Mouse (Mus musculus) embryonic facial prominence, embryonic 15.5 days (tissue): ENCODE measurements at regions not wholly inside any gene's neighbourhood (a gene's known extent, or its start where the extent isn't known, plus 50 kb on each side); places are given as distances from the start of the nearest gene placed in this dataset.

Experiments used
- ATAC-seq: fragments of 200-750 bp; cut with Nextera tagmentation; 2 replicates; pipeline ENCODE4 v1.8.0; 2017; ENCODE audit warnings: low read depth, moderate TSS enrichment; ENCODE audit not compliant: insufficient number of reproducible peaks, low FRiP score, low TSS enrichment
- H3K27ac ChIP-seq: fragments of 300-500 bp; sonication (generic); replicated peaks from 2 replicates; pipeline ENCODE4 v1.5.1; 2015; ENCODE audit warnings: mild to moderate bottlenecking, inconsistent platforms
- H3K27me3 ChIP-seq: fragments of 300-500 bp; sonication (generic); 2 replicates; pipeline ENCODE4 v1.6.1; 2015; ENCODE audit warnings: inconsistent platforms
- H3K36me3 ChIP-seq: fragments of 300-500 bp; sonication (generic); 2 replicates; pipeline ENCODE4 v1.6.1; 2015; ENCODE audit warnings: mild to moderate bottlenecking, inconsistent platforms
- H3K4me1 ChIP-seq: fragments of 300-500 bp; sonication (generic); 2 replicates; pipeline ENCODE4 v1.6.1; 2015; ENCODE audit warnings: inconsistent platforms
- H3K4me2 ChIP-seq: fragments of 300-500 bp; sonication (generic); replicated peaks from 2 replicates; pipeline ENCODE4 v1.6.1; 2015; ENCODE audit warnings: mild to moderate bottlenecking, inconsistent platforms
- H3K4me3 ChIP-seq: fragments of 300-500 bp; sonication (generic); replicated peaks from 2 replicates; pipeline ENCODE4 v1.5.1; 2015; ENCODE audit warnings: mild to moderate bottlenecking, inconsistent platforms
- H3K9ac ChIP-seq: fragments of 300-500 bp; sonication (generic); 2 replicates; pipeline ENCODE4 v1.6.1; 2015; ENCODE audit warnings: inconsistent platforms
- H3K9me3 ChIP-seq: fragments of 300-500 bp; sonication (generic); replicated peaks from 2 replicates; pipeline ENCODE4 v1.6.1; 2016; ENCODE audit warnings: inconsistent platforms
- WGBS: fragments of 180-500 bp; shearing (Covaris S2); methylation state at CpG from one replicate; pipeline ENCODE4 v1.1.7; 2015; 5-methylcytosine and 5-hydroxymethylcytosine counted together

DNA sequence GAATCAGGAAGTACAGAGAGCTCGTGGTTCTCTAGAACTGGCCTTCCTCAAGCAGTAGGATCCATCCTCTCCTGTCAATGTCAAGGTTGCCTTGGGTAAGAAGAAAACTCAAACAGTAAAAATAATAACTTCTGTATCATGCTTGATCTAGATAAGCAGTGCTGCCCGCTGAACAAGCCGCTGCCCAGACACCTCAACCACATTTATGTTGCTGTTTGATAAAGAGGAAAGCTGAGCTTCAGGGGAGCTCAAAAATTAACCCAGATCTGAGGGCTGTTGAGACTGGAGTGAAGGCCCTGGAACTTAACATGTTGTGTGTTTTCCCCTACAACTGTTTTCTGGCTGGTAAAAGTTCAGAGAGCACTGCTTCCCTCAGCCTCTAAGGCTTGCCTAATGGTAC, 389.1 kb downstream of the Insc start:
- Histone ChIP-seq H3K4me3 (no peak overlapping the region), H3K9me3 (no peaks in the 10 kb centered on the region), H3K27ac (no peak overlapping the region), H3K4me1 (peaks cover 4% of the 10 kb centered on the region; the same call in 1 of the 2 replicates), H3K4me2 (no peak overlapping the region), H3K36me3 (no peaks in the 10 kb centered on the region), H3K9ac (no peak overlapping the region), H3K27me3 (no peaks in the 10 kb centered on the region)
- ATAC-seq = no peak
- WGBS = 76% methylated on average over 3 of the region's 3 CpGs

DNA sequence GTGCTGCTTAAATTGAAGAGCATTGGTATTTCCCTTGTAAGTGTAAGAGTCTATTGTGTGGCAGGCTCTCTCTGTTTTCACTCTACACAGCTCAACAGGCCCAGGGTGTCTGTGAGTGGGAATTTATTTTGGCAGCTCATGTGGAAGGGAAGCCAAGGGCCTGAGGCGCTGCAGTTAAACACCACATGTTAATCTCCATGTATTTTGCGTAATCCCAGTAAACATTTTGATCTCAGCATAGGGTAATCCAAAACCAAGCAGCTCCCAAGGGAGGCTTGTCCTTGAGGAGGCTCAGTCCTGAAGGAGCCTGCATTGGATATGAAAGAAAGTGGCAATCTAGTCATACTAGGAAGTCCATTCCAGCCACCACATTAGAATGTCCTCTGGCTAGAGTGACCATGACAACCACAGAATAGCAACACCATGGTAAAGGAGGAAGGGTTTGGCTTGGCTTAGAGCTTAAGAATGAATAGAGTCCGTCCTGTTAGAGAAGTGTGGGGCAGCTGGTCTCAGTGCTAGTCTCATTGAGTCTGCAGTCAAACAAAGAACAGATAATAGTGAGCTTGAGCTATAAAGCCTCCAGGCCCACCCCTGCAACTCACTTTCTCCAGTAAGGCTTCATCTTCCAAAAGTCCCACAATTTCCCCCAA, 391.6 kb downstream of the Insc start:
- WGBS = 71% methylated on average over 3 of the region's 3 CpGs
- Histone ChIP-seq H3K36me3 (no peaks in the 10 kb centered on the region), H3K9me3 (no peaks in the 10 kb centered on the region), H3K9ac (no peak overlapping the region), H3K4me3 (no peak overlapping the region), H3K4me2 (no peak overlapping the region), H3K27me3 (no peaks in the 10 kb centered on the region), H3K27ac (no peak overlapping the region), H3K4me1 (peaks cover 4% of the 10 kb centered on the region; the same call in 1 of the 2 replicates)
- no peak for ATAC-seq

DNA sequence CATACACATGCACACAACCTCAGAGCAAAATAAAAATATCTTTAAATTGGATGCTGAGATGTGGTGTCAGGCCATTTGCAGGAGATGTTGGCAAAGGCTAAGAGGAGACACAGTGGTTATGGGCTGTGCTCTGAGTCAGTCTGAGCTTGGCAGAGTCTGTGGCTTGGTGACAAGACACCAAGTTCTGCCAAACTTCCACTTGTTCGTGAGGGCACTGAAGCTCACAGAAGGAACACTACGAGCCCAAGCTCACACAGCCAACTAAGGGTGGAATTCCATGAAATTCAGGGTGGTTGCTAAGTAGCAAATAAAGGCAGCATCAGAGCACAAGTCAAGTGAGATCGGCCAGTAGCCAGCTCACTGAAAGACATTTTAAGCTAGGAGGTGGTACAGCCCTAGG, 396.8 kb downstream of the Insc start:
- Histone ChIP-seq H3K27ac (no peak overlapping the region), H3K27me3 (no peaks in the 10 kb centered on the region), H3K4me1 (no peaks in the 10 kb centered on the region), H3K4me3 (no peak overlapping the region), H3K4me2 (no peak overlapping the region), H3K9ac (no peak overlapping the region), H3K9me3 (no peaks in the 10 kb centered on the region), H3K36me3 (no peaks in the 10 kb centered on the region)
- ATAC-seq = no peak
- WGBS = 79% methylated on average over 3 of the region's 3 CpGs

DNA sequence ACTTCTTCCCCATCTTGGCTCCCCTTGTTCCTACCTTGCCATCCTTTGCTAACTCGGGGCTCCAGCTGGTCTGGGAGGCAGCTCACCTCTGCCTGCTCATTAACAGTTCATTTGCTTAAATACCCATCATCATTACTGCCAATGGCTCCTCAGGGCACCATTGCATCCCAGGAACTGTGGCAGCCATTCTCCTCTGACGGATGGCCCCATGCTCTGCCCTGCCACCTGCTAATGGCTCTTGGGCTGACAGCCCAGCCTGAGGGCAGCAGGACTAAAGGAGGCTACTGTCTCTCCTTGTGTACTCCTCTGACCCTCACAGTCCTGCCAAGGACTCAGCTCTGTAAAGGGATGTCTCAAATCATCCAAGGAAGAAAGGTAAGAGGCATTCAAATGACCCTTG, 398.7 kb downstream of the Insc start:
- Histone ChIP-seq H3K4me3 (no peak overlapping the region), H3K4me1 (no peaks in the 10 kb centered on the region), H3K4me2 (no peak overlapping the region), H3K27ac (no peak overlapping the region), H3K27me3 (no peaks in the 10 kb centered on the region), H3K9ac (no peak overlapping the region), H3K36me3 (no peaks in the 10 kb centered on the region), H3K9me3 (no peaks in the 10 kb centered on the region)
- no peak for ATAC-seq
- WGBS = 71% methylated on average over 2 of the region's 2 CpGs

DNA sequence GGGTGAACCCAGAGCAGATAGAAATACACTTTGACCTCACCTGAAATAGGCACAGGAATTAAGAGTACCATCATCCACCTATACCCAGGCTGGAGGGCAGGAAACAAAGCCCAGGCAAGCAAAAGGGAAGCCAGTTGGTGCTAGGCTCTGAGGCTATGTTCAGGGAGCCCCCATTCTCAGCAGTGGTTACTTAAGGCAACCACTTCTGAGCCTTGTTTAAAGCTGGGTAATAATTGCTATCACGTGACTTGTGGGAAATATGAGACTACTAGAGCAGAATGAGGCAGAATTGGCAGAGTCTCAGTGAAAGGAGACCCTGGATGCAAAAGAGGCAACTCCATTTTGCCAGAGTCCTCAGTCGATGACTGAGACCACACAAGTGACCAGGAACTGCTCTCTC, 401.5 kb downstream of the Insc start:
- WGBS = 12% methylated on average over 2 of the region's 2 CpGs
- Histone ChIP-seq H3K9ac (no peak overlapping the region), H3K9me3 (no peaks in the 10 kb centered on the region), H3K4me3 (no peak overlapping the region), H3K4me2 (no peak overlapping the region), H3K36me3 (no peaks in the 10 kb centered on the region), H3K4me1 (no peaks in the 10 kb centered on the region), H3K27ac (no peak overlapping the region), H3K27me3 (no peaks in the 10 kb centered on the region)
- ATAC-seq = no peak

DNA sequence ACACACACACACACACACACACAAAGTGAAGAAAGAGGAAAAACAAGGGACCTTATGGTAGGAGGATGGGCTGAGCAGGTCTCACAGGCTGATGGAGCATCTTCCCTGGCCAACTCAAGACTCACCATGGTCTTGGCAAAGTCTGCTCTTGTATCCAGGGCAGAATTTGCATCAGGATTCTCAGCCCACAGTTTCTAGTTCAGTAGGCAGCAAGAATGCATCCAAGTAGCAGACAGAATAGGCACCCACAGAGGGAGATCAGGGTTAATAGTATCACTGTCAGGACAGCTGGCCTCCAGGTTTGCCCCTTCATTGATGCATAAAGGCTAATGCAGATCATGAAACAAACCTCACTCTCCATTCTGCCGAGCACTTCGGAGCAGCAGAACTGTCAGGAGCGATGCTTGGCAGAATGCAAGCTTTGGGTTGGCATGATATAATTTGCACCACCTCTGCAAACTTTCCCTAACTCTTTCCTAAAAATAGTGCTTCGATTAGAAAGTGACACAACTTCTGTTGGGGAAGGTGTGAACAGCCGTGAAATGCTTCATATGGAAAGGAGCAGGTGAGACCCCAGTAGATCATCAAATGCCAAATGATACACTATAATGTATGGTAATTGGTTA, 404.0 kb downstream of the Insc start:
- no peak overlapping the region for H3K9ac ChIP-seq
- no peaks in the 10 kb centered on the region for H3K9me3 ChIP-seq
- H3K4me2 ChIP-seq = no peak overlapping the region
- no peaks in the 10 kb centered on the region for H3K4me1 ChIP-seq
- no peaks in the 10 kb centered on the region for H3K36me3 ChIP-seq
- no peak for ATAC-seq
- WGBS = 74% methylated on average over 5 of the region's 5 CpGs
- no peak overlapping the region for H3K27ac ChIP-seq
- H3K27me3 ChIP-seq = no peaks in the 10 kb centered on the region
- no peak overlapping the region for H3K4me3 ChIP-seq

DNA sequence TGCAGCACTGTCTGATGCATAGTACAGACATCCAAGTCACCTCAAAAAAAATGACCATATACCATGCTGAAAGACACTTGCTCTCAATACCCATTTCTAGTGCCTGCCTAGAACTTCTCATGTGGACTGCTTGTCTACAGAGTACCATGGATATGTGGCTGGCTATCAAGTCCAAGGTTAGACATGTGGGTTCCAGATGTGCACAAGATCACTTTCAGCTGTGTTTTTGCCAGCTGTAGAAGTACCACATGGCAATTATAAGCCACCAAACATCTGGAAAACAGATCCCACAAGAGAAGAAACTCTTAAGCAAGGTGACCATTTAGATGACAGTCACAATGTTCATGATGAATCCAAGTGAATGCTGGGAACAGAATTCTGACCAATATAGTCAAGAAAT, 409.8 kb downstream of the Insc start:
- Histone ChIP-seq H3K36me3 (no peaks in the 10 kb centered on the region), H3K27ac (no peak overlapping the region), H3K4me1 (no peaks in the 10 kb centered on the region), H3K27me3 (no peaks in the 10 kb centered on the region), H3K9me3 (no peaks in the 10 kb centered on the region), H3K4me2 (no peak overlapping the region), H3K4me3 (no peak overlapping the region), H3K9ac (no peak overlapping the region)
- ATAC-seq = no peak

DNA sequence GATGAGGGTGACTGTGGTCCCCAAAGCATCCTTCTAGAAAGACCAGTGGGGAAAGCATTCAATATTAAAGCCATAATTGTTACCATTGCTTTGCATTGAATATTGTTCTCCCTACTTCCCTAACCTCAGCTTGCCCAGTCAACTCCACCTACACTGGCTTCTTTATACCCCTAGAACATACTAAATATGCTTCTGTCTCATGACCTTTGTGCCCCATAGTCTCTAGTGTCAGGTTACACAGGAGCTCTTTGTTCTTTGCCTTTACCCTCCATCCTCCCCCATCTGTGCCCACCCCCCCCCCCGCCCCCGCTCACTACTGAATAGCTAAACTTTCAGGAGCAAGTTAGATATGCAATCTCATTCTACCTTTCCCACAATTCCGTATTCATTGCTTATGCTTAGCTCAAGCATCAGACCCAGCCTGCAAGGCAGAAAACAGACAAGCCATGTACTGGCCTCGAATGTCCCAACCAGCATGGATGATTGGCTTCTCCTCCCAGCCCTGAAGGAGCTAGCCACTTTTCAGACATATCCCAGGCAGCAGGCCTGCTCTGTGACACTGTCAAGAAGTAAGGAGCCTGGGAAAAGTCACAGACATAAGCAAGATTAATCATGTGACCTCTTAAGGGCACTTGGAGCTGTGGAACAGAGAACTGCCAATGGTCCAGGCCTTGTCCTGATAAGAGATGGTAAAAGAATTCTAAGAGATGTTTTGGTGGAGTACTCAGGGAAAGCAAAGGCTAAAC, 410.4 kb downstream of the Insc start:
- Histone ChIP-seq H3K4me2 (no peak overlapping the region), H3K9me3 (no peaks in the 10 kb centered on the region), H3K4me1 (no peaks in the 10 kb centered on the region), H3K4me3 (no peak overlapping the region), H3K9ac (no peak overlapping the region), H3K27me3 (no peaks in the 10 kb centered on the region), H3K36me3 (no peaks in the 10 kb centered on the region), H3K27ac (no peak overlapping the region)
- ATAC-seq = no peak
- WGBS = 34% methylated on average over 4 of the region's 4 CpGs

DNA sequence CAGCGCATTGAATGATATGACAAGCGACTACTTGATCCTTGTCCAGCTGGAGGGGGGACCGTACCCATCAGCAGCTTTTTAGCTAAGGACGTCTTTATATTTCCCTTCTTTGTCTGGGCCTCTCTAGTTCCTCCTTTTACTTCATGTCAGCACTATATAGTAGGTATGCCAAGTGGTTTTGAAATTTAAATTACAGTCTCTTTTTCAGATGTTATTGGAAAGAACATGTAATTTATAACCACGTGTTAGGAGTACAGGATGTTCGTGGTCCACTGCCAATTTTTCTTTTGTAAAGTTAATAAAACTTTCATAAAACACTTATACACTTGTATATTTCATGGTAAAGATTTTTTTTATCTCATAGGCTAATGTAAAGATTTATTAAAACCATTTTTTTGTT, 426.5 kb downstream of the Insc start:
- Histone ChIP-seq H3K4me3 (no peak overlapping the region), H3K4me1 (peaks cover 10% of the 10 kb centered on the region; the same call in 1 of the 2 replicates), H3K27me3 (no peaks in the 10 kb centered on the region), H3K27ac (no peak overlapping the region), H3K9me3 (no peaks in the 10 kb centered on the region), H3K9ac (no peak overlapping the region), H3K36me3 (no peaks in the 10 kb centered on the region), H3K4me2 (no peak overlapping the region)
- 35% methylated on average over 6 of the region's 6 CpGs for WGBS
- peak; percentile 60; the same call in 1 of the 2 replicates for ATAC-seq

DNA sequence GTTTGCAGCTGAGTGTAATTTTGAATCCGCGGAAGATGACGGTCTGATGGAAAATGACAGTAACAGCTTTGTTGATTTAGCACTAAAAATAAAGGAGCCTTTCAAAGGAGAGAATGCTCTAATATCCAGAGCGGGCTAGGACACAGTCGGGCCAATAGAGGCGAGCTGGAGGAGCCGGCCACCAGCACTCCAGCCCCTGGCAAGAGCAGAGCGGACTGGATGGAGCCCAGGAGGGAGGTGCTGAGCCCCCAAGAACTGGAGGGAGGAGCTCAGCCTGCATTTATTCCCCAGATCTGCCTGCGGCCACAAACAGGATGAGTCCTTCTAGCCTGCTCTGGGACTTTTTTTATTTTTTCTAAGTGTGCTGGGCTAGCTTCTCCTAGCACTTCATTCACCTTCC, 426.9 kb downstream of the Insc start:
- Histone ChIP-seq H3K27ac (peak overlapping the region; percentile 17; the same call in 1 of the 2 replicates), H3K36me3 (no peaks in the 10 kb centered on the region)
- WGBS = 20% methylated on average over 9 of the region's 9 CpGs

DNA sequence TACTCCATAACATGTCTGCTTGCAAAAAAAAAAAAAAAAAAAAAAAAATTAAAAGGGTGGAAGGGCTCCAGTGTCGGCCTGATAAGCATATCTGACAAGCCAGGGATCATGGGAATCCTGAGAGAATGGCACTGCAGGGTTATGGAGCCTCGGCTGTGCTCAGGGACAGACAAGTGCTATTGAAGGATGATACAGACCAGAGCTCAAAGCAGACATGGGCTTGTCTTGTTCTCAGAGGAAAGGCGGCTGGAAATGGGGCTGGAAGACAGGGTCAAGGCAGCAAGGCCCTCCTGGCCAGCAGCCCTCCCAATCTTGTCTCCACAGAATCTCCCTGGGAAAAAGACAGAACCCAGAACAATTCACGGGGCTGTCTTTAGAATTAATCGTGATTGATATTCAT, 449.0 kb downstream of the Insc start:
- H3K27me3 ChIP-seq = peaks cover 13% of the 10 kb centered on the region
- H3K4me2 ChIP-seq = no peak overlapping the region
- no peaks in the 10 kb centered on the region for H3K9me3 ChIP-seq
- ATAC-seq = no peak
- H3K4me1 ChIP-seq = peaks cover 5% of the 10 kb centered on the region
- H3K9ac ChIP-seq = no peak overlapping the region
- no peak overlapping the region for H3K4me3 ChIP-seq
- 74% methylated on average over 5 of the region's 5 CpGs for WGBS
- H3K36me3 ChIP-seq = no peaks in the 10 kb centered on the region
- no peak overlapping the region for H3K27ac ChIP-seq

More for the DNA sequence above, 426.9 kb downstream of the Insc start:
- H3K4me3 ChIP-seq = no peak overlapping the region
- no peak overlapping the region for H3K9ac ChIP-seq
- peak; percentile 79 for ATAC-seq
- no peaks in the 10 kb centered on the region for H3K9me3 ChIP-seq
- peaks cover 10% of the 10 kb centered on the region; the same call in 1 of the 2 replicates for H3K4me1 ChIP-seq
- H3K4me2 ChIP-seq = peak overlapping the region; percentile 21; the same call in 1 of the 2 replicates
- no peaks in the 10 kb centered on the region for H3K27me3 ChIP-seq
